ENCODE assay signal across 16 mouse cellular contexts in genomic region chr13:47354446-47354845, GRCm38 (mm10).
A peak's percentile ranks its signal among the peaks of the same experiment; 100 is the strongest.
DNase-seq lines count a peak whose midpoint lies in the region; ATAC-seq and TF ChIP-seq lines count a peak whose summit lies in the region.
"Had no signal": no experiment of that assay in that cellular context is flagged by ENCODE, and none has a peak within 500 bp of the region (broad histone marks: within the 10 kb centered on the region; RNA-seq: fewer than 3 reads in every experiment).

No protein-coding gene starts in this region.

- H3K27ac ChIP-seq in forebrain, embryonic 16.5 days (ENCODE audit: low read length), result no peak overlapping the region
- H3K27ac ChIP-seq in forebrain, embryonic 10.5 days, result no peak overlapping the region
- H3K27ac ChIP-seq in testis, adult 2 months (ENCODE audit: control insufficient read depth, insufficient read depth, low read depth, low read length), result no peak overlapping the region
- no peak overlapping the region for H3K27ac ChIP-seq in thymus, adult 2 months (ENCODE audit: control insufficient read depth, insufficient read depth, low read length)
- H3K27ac ChIP-seq in neural tube, embryonic 15.5 days (replicated peaks), result no peak overlapping the region
- H3K27ac ChIP-seq: embryonic facial prominence, embryonic 13.5 days; kidney, postnatal 0 days had no signal

- H3K4me3 ChIP-seq in forebrain, embryonic 16.5 days (replicated peaks; ENCODE audit: low read length), result no peak overlapping the region
- no peak overlapping the region for H3K4me3 ChIP-seq in forebrain, embryonic 10.5 days
- peak overlapping the region; percentile 39 for H3K4me3 ChIP-seq in testis, adult 2 months (ENCODE audit: control insufficient read depth, low read depth, low read length)
- H3K4me3 ChIP-seq in thymus, adult 2 months (ENCODE audit: control insufficient read depth, insufficient read depth, low read length), result no peak overlapping the region
- no peak overlapping the region for H3K4me3 ChIP-seq in neural tube, embryonic 15.5 days (replicated peaks)
- H3K4me3 ChIP-seq: embryonic facial prominence, embryonic 13.5 days had no signal

- no peak overlapping the region for H3K4me2 ChIP-seq in forebrain, embryonic 16.5 days (ENCODE audit: low read length)
- H3K4me2 ChIP-seq in neural tube, embryonic 15.5 days, result no peak overlapping the region
- H3K4me2 ChIP-seq: embryonic facial prominence, embryonic 13.5 days; midbrain, embryonic 11.5 days had no signal

- no peak for DNase-seq in forebrain, embryonic 10.5 days (ENCODE audit: extremely low spot score, low spot score)
- peak; percentile 11 for DNase-seq in kidney, postnatal 10 days
- DNase-seq in kidney, adult 18-20 months, result no peak
- DNase-seq in testis, postnatal 10 days (ENCODE audit: low spot score), result no peak
- no peak for DNase-seq in thymus, adult 2 months
- DNase-seq: cerebellum, adult 9-11 months; liver; thymus, postnatal 14 days had no signal

- peaks cover 8% of the 10 kb centered on the region for H3K4me1 ChIP-seq in forebrain, embryonic 16.5 days (replicated peaks; ENCODE audit: control insufficient read depth, insufficient read depth, low read length)
- no peaks in the 10 kb centered on the region for H3K4me1 ChIP-seq in forebrain, embryonic 10.5 days
- H3K4me1 ChIP-seq in testis, adult 2 months (ENCODE audit: control insufficient read depth, insufficient read depth, low read length), result peaks cover 6% of the 10 kb centered on the region
- H3K4me1 ChIP-seq in thymus, adult 2 months (replicated peaks; ENCODE audit: control insufficient read depth, insufficient read depth, low read length), result no peaks in the 10 kb centered on the region
- H3K4me1 ChIP-seq in neural tube, embryonic 15.5 days, result peaks cover 6% of the 10 kb centered on the region

- no peak for TF ChIP-seq POLR2A in testis, adult 2 months (IDR thresholded peaks at IDR 0.05; ENCODE audit: control insufficient read depth, low read depth, low read length)
- no peak for TF ChIP-seq POLR2A in thymus, adult 2 months (IDR thresholded peaks at IDR 0.05; ENCODE audit: control insufficient read depth, extremely low read depth, insufficient read depth, low read length, poor library complexity)

- H3K9ac ChIP-seq in forebrain, embryonic 16.5 days (replicated peaks; ENCODE audit: low read depth, low read length), result no peak overlapping the region
- H3K9ac ChIP-seq in neural tube, embryonic 15.5 days (replicated peaks), result no peak overlapping the region
- H3K9ac ChIP-seq: embryonic facial prominence, embryonic 13.5 days had no signal

- ATAC-seq in forebrain, embryonic 16.5 days, result peak; percentile 43; the same call in 1 of the 2 replicates
- ATAC-seq in neural tube, embryonic 15.5 days (ENCODE audit: low FRiP score), result no peak
- ATAC-seq: activated CD4-positive, CD25-positive, alpha-beta regulatory T cell, adult 4 months; inflammation-experienced regulatory T-cells, adult 6 months had no signal

- no peaks in the 10 kb centered on the region for H3K36me3 ChIP-seq in forebrain, embryonic 16.5 days (ENCODE audit: control insufficient read depth, insufficient read depth)
- H3K36me3 ChIP-seq in forebrain, embryonic 10.5 days (replicated peaks), result no peaks in the 10 kb centered on the region
- H3K36me3 ChIP-seq in testis, adult 2 months (ENCODE audit: control insufficient read depth, insufficient read depth, low read length), result no peaks in the 10 kb centered on the region
- H3K36me3 ChIP-seq in thymus, adult 2 months (ENCODE audit: control insufficient read depth, insufficient read depth, low read length), result no peaks in the 10 kb centered on the region
- H3K36me3 ChIP-seq in neural tube, embryonic 15.5 days, result no peaks in the 10 kb centered on the region
- H3K36me3 ChIP-seq: embryonic facial prominence, embryonic 13.5 days had no signal

- no peak for TF ChIP-seq CTCF in testis, adult 2 months (IDR thresholded peaks at IDR 0.05; ENCODE audit: control insufficient read depth, insufficient read depth, insufficient replicate concordance, low read depth, low read length)
- no peak for TF ChIP-seq CTCF in thymus, adult 2 months (IDR thresholded peaks at IDR 0.05; ENCODE audit: borderline replicate concordance, control insufficient read depth, extremely low read depth, insufficient read depth, low read length, poor library complexity)

- H3K27me3 ChIP-seq in forebrain, embryonic 16.5 days (replicated peaks; ENCODE audit: control insufficient read depth, insufficient read depth, low read length), result no peaks in the 10 kb centered on the region
- H3K27me3 ChIP-seq in forebrain, embryonic 10.5 days (ENCODE audit: poor library complexity, severe bottlenecking), result no peaks in the 10 kb centered on the region
- H3K27me3 ChIP-seq in testis, adult 2 months (ENCODE audit: control insufficient read depth, insufficient read depth, low read length), result no peaks in the 10 kb centered on the region
- no peaks in the 10 kb centered on the region for H3K27me3 ChIP-seq in thymus, adult 2 months (ENCODE audit: control insufficient read depth, insufficient read depth, low read length)
- no peaks in the 10 kb centered on the region for H3K27me3 ChIP-seq in neural tube, embryonic 15.5 days (replicated peaks)
- H3K27me3 ChIP-seq: embryonic facial prominence, embryonic 13.5 days had no signal

- H3K9me3 ChIP-seq in forebrain, embryonic 16.5 days (ENCODE audit: control insufficient read depth, low read length), result no peaks in the 10 kb centered on the region
- no peaks in the 10 kb centered on the region for H3K9me3 ChIP-seq in forebrain, embryonic 10.5 days
- H3K9me3 ChIP-seq in neural tube, embryonic 15.5 days (replicated peaks), result no peaks in the 10 kb centered on the region
- H3K9me3 ChIP-seq: embryonic facial prominence, embryonic 13.5 days had no signal

- WGBS in forebrain, embryonic 16.5 days, result 52% methylated on average over 12 of the region's 12 CpGs
- 92% methylated on average over 12 of the region's 12 CpGs for WGBS in forebrain, embryonic 10.5 days
- 91% methylated on average over 12 of the region's 12 CpGs for WGBS in thymus, adult 2 months
- WGBS in neural tube, embryonic 15.5 days, result 56% methylated on average over 12 of the region's 12 CpGs
